Mouse (Mus musculus): ENCODE measurements around the gene Mrm1.

The Mrm1 gene

DNA sequence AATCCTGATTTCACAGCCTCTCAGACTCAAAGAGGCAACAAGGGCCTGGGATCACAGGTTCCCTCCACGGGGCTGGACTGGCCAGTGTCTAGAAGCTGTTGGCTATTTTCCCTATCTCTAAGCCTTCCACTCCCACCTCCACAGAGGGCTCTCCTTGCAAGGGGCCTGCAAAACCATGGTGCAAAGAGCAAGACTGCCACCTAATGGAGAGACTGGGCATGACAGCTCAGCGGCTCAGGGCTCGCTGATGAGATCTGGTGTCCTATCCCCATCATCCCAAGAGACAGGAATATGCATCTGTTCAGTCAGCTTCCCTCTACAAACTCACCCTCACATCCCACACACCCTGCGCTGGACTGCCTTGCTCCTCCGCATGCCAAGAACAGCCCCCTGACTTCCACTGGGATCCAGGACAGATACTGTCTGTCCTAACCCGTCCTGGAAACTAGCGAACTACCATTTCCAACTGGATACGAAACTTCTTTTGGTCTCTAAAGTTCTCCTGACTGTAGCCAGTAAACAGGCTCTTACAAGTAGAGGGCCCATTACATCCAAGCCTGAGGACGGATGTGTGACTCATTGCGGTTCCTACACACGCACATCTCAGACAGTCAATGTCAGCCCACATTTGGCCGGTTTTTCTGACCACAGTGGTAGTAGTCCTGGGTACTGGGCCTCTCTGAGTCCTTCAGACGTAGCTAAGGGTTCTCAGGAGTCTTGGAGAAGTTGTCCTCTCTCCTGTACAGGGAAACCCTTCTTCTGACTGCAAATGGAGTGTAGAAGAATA is 5.4 kb downstream of the Mrm1 start:
- DNase-seq (ENCODE audit: low read depth, low spot score): peak; percentile 53

- no peak for DNase-seq (ENCODE audit: low read depth, low spot score)
Measured at GRCm38 (mm10) chr11:84804373-84804772, 14.9 kb downstream of the Mrm1 start.

GRCm38 (mm10) chr11:84797627-84798353 is 21.5 kb downstream of the Mrm1 start:
- DNase-seq (ENCODE audit: low read depth, low spot score): peak; percentile 48

DNA sequence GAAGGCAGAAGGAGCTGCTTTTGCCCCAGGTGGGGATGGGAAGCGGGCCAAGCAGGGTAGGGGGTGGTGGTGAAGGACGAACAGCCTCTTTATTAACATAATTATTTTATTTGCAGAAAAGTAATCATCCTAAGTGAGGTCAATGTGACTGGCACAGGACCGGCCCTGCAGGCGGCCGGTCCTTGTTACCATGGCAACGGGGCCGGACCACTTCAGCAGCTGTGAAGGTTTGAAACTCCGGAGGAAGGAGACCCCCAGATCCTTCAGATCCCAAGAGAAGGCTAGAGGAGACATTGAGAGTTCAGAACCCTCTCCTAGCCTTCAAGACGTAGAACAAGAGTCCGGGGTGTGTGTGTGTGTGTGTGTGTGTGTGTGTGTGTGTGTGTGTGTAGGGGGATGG is 22.3 kb downstream of the Mrm1 start:
- DNase-seq (ENCODE audit: low read depth, low spot score): no peak

- no peak for DNase-seq (ENCODE audit: low read depth, low spot score)
Measured at GRCm38 (mm10) chr11:84794496-84795113, 24.7 kb downstream of the Mrm1 start.

- no peak for DNase-seq (ENCODE audit: low read depth, low spot score)
Measured at GRCm38 (mm10) chr11:84793545-84793944, 25.8 kb downstream of the Mrm1 start.

- DNase-seq (ENCODE audit: low read depth, low spot score): no peak
Measured at GRCm38 (mm10) chr11:84790383-84790782, 28.9 kb downstream of the Mrm1 start.

DNA sequence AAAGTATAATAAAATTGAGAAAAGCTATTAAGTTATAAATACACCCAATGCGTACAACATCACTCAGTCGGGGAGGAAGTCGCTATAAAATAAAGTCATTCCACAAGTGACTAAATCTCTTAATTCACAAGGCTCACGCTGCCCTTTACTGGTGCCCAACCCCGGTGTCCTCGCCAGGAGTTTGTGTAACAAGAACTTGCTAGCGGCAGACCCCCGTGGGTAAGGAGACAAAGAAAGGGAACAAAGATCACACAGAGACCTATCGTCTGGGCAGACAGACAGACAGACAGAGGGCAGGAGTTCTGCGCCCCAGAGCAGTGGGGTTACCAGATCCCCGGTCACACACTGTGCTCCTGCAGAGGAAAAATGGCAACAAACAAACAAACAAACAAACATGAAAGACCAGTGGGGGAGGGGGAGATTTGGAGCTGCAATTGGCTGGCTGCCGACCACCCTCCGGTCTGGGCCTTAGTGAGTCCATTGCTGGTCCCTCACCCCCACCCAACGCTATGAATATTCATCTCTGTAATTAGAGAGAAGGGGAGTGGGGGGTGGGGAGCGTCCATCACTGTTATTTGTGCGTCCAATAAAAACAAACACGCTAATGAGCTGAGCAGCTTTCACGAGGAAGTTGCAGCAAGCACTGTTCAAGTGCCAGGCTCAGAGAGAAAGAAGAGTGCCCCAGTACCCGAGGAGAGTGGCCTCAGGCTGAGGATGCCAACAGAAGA is 39.0 kb downstream of the Mrm1 start:
- DNase-seq (ENCODE audit: low read depth, low spot score): no peak

DNA sequence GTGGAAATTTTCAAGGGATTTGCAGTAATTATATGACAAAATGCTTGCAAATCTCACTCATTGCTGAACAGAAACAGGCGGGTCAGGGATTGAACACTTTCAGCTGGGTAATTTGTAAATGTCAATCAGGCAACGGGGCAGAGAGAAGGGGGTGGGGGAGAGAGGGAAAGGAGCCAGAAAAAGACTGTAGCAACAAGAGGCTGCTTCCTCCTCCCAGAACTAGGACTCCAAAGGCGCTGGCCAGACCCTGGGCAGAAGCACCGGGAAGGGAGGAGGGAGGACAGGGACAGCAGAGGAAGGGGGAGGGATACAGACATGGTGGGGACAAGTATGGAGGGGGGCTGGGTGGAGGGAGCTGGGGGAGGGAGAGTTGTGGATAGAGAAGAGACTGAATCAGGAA is 43.8 kb downstream of the Mrm1 start:
- no peak for DNase-seq (ENCODE audit: low read depth, low spot score)

DNA sequence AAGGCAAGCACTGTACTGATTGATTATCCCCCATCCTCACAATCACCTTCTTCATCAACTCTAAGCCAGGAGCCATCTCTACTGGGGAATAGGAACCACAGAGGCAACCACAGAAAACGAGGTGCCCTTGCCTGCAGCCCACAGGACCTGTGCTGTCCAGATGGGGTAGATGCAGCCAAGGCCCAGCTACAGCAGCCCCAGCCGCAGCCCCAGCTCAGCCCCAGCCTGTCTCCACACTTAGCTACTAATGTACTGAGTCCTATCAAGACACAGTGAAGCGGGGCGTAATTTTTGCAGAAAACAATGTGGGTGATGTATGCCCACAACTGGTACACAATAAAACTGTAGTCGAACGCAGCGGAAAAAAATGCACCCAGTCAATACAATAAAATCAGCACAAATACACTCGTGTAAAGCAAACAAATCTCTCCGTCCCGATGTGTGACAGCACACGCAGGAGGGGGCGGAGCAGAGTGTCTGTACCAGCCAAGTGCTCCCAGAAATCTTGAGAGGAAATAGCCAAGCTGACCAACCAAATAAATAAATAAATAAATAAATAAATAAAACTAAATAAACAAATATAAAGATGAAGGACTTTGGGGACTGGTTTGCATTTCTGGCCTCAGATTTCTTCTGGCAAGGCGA is 44.3 kb downstream of the Mrm1 start:
- no peak for DNase-seq (ENCODE audit: low read depth, low spot score)

- peak; percentile 5 for DNase-seq (ENCODE audit: low read depth, low spot score)
Measured at GRCm38 (mm10) chr11:84767898-84768297, 51.4 kb downstream of the Mrm1 start.

DNA sequence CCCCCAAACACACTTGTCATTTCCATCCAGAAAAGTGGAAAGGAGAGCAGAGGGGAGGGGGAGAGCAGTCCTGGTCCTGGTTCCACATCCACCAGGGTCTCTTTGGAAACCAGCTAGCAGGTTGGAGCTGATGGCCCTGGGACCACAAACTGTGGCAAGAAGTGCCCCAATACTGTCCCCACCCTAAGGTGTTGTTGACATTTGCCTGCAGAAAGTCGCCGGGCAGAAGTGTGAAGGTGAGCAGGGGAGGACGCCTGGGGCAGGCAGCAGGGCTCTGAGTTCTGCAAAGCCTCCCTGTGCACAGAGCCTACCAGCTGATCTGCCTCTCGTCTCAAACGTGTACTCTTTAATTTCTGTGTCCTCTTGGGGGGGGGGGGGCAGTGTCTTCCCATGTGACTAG is 54.2 kb downstream of the Mrm1 start:
- DNase-seq (ENCODE audit: low read depth, low spot score): no peak

DNA sequence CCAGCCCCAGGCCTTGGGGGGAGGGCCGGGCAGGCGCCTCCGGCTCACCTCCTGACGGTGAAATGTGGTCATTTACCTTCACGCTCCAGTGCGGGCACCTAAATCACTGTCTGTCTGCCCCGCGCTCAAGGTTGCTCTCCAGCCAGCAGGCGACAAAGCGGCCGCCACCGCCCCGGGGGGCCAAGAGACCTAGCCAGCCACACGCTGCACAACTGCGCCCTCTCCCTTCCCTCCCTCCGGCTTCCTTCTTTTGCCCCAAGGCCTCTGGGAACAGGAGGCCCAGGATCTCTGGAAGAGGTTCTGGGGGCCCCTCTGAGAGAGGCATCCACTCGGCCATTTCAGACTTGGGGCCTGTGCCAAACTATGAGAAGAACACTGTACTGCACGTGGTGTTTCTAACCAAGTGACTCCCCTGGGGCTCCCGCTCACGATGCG is 54.8 kb downstream of the Mrm1 start:
- no peak for DNase-seq (ENCODE audit: low read depth, low spot score)

- DNase-seq (ENCODE audit: low read depth, low spot score): no peak
Measured at GRCm38 (mm10) chr11:84764116-84764515, 55.2 kb downstream of the Mrm1 start.
